Mouse (Mus musculus) layer of hippocampus, postnatal 36 days (tissue): ENCODE measurements around the gene Mkln1. TPM values are rescaled to one million over a fixed set of nuclear protein-coding genes. Genes with fewer than 3 reads are reported as not detected.

Experiments used
- DNase-seq, 2 experiments: peaks; one replicate each; pipeline ENCODE4 v3.0.0; 2022
- total RNA-seq, 2 experiments: library from RNA; stranded (reverse); gene quantifications; 2 replicates each; pipeline ENCODE4 v1.2.3; 2021

The Mkln1 gene
- total RNA-seq, 2 experiments from 2014 or later, result 162 to 166 TPM

- DNase-seq, result no peak
These were observed 119.3 kb downstream of the Mkln1 start for GRCm38 (mm10) chr6:31517681-31518337.

GRCm38 (mm10) chr6:31518338-31518698, 119.8 kb downstream of the Mkln1 start:
- DNase-seq, result no peak

DNA sequence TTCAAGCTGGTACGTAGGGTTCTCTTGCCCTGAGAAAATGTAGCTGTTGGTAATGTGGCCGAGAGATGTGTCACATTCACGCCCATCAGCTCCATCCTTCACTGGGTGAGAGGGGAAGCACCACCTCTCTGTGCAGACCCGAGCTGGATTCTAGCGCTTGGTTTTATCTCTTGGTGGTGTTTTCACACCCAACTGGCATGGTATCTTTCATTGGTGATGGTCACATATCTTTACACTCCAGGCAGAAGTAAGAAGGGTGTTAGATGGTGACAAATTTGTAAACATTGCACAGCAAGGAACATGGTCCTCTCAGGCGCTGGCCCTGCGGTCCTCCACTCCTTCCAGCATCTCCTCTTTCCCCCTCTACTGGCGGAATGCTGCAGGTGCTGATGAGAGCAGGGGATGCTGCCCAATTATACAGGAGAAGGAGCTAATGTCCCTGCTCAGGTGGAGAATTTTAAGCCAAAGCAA, 120.5 kb downstream of the Mkln1 start:
- DNase-seq, result no peak

GRCm38 (mm10) chr6:31520486-31521215, 122.1 kb downstream of the Mkln1 start:
- DNase-seq, result no peak

GRCm38 (mm10) chr6:31521491-31522355, 123.2 kb downstream of the Mkln1 start:
- no peak for DNase-seq

DNA sequence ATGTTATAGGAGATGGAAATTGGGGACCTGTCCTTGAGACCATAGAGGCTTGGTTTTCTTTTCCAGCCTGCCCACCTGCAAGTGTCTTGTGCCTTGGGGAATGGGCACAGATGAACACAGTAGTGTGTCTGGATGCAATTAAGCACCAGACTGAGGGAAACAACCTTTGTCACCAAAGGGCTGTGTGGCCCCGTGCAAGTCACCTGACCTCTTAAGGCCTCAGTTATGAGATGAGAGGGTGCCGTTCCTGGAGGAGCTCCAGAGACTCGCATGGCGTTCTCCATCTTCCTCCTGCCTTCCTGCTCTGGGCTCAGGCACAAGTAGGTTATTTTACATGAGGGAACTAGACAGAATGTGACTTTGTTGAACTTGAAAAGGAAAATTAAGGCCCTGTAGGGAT, 123.9 kb downstream of the Mkln1 start:
- DNase-seq, result no peak

GRCm38 (mm10) chr6:31523039-31523438, 124.5 kb downstream of the Mkln1 start:
- no peak for DNase-seq

- no peak for DNase-seq
These were observed 125.1 kb downstream of the Mkln1 start for GRCm38 (mm10) chr6:31523657-31524056.

- DNase-seq, result no peak
These were observed 125.6 kb downstream of the Mkln1 start for GRCm38 (mm10) chr6:31524121-31524520.

GRCm38 (mm10) chr6:31524647-31525046, 126.1 kb downstream of the Mkln1 start:
- DNase-seq, result no peak

DNA sequence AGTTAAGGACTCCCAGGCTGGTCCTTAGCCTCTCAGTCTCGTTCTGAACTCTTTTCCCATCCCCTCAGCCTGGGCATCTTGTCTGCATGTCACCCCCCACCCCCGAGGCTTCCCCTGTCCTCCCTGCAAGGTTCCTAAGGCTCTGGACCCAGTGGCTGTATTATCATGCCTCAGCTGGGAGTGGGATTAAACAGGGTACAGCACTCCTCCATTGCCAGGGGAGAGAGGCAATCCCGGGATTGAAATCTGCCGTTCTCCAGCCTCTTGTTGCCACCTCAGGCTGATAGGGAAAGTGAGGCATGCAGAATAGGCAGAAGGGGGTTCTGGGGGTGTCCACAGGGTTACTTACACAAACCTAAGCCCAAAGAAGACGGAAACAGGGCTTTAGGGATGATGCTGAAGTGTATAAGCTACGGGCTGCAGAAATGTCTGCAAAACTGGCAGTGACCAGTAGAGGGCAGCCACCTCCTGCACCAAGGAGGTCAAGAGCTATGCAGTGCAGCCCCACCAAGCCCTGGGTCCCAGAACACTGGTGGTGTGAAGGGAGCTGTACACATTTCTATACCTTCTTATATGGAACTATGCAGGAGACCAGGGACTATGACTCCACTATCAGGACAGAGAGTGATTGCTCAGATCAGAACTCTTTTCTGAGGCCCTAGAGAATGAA, 126.8 kb downstream of the Mkln1 start:
- peak; percentile 52 to 59 for DNase-seq

DNA sequence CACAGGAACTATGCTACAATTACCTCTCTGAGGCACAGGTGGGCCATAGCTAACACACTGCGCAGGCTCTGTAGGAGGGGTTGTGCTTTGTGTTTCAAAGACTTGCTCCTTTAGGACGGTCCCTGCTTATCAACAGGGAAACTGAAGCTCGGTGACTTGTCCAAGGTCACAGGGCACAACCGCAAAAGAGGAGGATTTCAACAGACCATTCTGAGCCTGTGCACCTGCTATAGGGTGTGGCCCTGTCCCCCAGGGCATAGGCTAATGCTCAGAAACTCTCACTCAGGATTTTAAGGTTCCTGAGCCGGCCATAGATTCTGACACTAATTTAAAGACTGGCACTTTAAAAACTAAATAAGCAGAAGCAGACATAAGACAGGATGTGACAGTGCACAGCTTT, 128.4 kb downstream of the Mkln1 start:
- no peak for DNase-seq

DNA sequence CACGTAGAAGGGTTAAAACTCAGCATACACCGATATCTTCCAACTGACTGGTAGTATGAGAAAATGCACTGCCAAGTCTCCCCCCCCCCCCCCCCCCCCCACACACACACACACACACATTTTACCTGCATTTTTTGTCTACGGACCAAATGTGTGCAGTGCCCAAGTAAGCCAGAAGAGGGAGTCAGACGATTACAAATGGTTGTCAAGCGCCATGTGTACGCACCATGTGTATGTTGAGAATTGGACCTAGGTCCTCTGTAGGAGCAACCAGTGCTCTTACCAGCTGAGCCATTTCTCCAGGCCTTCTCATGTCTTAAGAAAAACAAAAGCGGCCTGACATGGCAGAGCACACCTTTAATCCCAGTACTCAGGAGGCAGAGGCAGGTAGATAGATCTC, 129.4 kb downstream of the Mkln1 start:
- DNase-seq, result no peak

DNA sequence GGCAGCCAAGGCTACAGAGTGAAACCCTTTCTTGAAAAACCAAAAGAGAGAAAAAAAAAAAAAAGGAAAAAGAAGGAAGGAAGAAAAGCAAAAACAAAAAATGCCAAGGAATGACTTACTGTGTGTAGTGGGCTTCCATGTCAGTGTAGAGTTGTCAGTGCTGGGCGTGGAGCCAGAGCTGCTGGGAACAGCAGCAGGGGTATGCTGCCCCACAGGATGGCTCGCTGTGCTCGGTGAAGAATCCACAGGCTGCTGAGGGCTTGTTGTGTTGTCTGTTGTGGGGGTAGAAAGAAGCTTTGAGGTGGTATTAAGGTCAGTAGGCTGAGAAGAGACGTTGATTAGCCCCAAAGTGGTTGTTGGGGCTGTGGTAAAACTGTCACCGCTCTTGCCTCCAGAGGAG, 129.8 kb downstream of the Mkln1 start:
- no peak for DNase-seq

- no peak for DNase-seq
These were observed 133.3 kb downstream of the Mkln1 start for GRCm38 (mm10) chr6:31531880-31532279.

DNA sequence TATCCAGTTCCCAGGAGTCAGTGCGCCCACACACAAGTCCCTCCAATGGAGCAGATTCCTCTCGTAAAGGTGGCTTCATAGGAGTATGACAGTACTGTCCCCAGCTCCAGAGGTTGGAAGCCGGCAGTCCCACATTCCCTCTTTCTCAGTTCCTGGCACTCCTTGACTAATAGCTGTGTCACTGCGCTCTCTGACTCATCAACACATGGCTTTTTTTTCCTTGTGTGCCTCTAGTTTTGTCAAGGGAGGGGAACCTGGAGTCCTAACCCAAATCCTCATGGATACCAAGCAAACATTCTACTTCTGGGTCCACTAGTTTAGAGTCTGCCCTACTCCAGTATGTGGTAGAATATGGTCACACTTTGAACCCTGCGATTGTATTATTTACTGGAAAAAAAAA, 136.2 kb downstream of the Mkln1 start:
- DNase-seq, result no peak

DNA sequence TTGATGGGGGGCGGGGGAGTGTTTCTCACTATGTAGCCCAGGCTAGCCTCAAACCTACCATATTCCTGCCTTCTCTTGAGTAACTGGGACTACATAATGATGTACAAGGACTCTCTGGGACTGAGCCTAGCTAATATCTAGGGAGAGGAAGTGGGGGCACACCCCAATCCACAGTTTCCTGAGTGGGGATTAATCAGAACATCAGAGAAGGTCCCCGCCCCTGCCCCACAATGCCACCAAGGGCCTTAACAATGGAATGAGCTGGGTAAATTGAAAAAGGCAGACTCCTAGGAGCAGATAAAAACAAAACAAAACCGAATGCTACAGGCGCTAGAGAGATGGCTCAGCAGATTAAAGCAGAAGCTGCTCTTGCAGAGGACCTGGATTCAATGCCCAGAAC, 138.7 kb downstream of the Mkln1 start:
- no peak for DNase-seq

DNA sequence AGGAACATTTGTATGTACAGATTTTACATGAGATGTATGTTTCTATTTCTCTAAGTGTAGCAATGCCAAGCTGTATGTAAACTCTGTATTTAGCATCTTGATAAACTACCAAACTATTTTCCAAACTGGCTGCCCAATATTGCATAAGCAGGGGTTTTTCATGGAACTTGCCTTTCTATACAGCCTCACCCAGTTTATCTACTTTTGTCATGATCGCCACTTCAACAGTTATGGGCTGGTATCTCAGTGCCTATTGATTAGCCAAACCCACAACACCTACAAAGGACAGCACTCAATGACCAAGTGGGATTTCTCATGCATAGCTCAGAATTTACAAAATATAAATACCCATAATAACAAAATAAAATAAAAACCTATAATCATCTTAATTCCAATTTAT, 139.6 kb downstream of the Mkln1 start:
- no peak for DNase-seq

DNA sequence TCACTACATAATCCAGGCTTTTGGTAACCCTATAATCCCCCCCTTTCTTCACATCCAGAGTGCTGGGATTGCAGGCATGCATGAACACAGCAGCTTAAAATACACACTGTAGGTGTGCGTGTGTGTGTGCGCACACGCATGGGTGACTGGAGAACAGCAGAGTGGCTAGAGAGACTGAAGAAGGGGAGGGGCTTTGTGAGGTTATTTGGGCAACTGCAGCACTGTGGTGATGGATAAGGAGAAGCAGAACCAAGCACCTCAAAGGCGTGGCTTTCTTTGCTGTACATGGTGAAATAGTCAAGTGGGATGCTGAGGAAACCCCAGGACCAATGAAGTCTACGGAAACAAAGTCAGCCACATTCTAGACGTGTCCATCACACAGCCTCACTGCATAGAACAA, 141.5 kb downstream of the Mkln1 start:
- no peak for DNase-seq

GRCm38 (mm10) chr6:31544318-31544717, 145.8 kb downstream of the Mkln1 start:
- no peak for DNase-seq

- no peak for DNase-seq
These were observed 151.0 kb downstream of the Mkln1 start for GRCm38 (mm10) chr6:31549361-31550051.
